Mouse (Mus musculus) fat pad, adult 2 months (tissue): ENCODE results near the gene Trnp1.
"Not testable (repeated sequence)": the region's sequence is repeated elsewhere in the genome, so short reads cannot be mapped to it uniquely, and the experiment has no call there.

Source experiments
- DNase-seq: peaks from one replicate; pipeline ENCODE4 v3.0.0-alpha.2; 2011; ENCODE audit warnings: low read depth, low spot score; ENCODE audit errors: extremely low read depth

Gene Trnp1

GRCm38 (mm10) chr4:133498160-133498724 is at the start of gene Trnp1:
Gene Trnp1 (minus strand): TSS chr4:133498550.
- DNase-seq = no peak

GRCm38 (mm10) chr4:133545272-133546231 is 47.2 kb upstream of the Trnp1 start, which contains the start of gene Nudc:
Gene Nudc (minus strand): TSS chr4:133545996.
- peak; percentile 63 for DNase-seq

GRCm38 (mm10) chr4:133536652-133537051 is 38.3 kb upstream of the Trnp1 start:
- no peak for DNase-seq

GRCm38 (mm10) chr4:133536081-133536480 is 37.7 kb upstream of the Trnp1 start:
- no peak for DNase-seq

- no peak for DNase-seq
These were observed 34.4 kb upstream of the Trnp1 start for GRCm38 (mm10) chr4:133532777-133533176.

- DNase-seq = no peak
These were observed 29.4 kb upstream of the Trnp1 start for GRCm38 (mm10) chr4:133527788-133528187.

GRCm38 (mm10) chr4:133521502-133521901 is 23.2 kb upstream of the Trnp1 start:
- DNase-seq = no peak

GRCm38 (mm10) chr4:133519369-133519665 is 21.0 kb upstream of the Trnp1 start:
- DNase-seq = no peak

- DNase-seq = no peak
These were observed 20.4 kb upstream of the Trnp1 start, which contains the start of gene Kdf1 for GRCm38 (mm10) chr4:133518601-133519368. Gene Kdf1 (plus strand): TSS chr4:133518963.

GRCm38 (mm10) chr4:133512972-133513371 is 14.6 kb upstream of the Trnp1 start:
- DNase-seq = no peak

GRCm38 (mm10) chr4:133512511-133512910 is 14.2 kb upstream of the Trnp1 start:
- not testable (repeated sequence) for DNase-seq

- DNase-seq = no peak
These were observed 12.7 kb upstream of the Trnp1 start for GRCm38 (mm10) chr4:133511050-133511449.

GRCm38 (mm10) chr4:133508990-133509389 is 10.6 kb upstream of the Trnp1 start:
- DNase-seq = no peak

- DNase-seq = no peak
These were observed 8.2 kb upstream of the Trnp1 start for GRCm38 (mm10) chr4:133506573-133506972.

GRCm38 (mm10) chr4:133504755-133505485 is 6.6 kb upstream of the Trnp1 start:
- DNase-seq = no peak

- no peak for DNase-seq
These were observed 6.0 kb upstream of the Trnp1 start for GRCm38 (mm10) chr4:133504300-133504699.

GRCm38 (mm10) chr4:133501514-133501913 is 3.2 kb upstream of the Trnp1 start:
- DNase-seq = no peak

- DNase-seq = no peak
These were observed 740 bp downstream of the Trnp1 start for GRCm38 (mm10) chr4:133497461-133498159.

- DNase-seq = no peak
These were observed 1.5 kb downstream of the Trnp1 start for GRCm38 (mm10) chr4:133496738-133497445.

GRCm38 (mm10) chr4:133495711-133496110 is 2.6 kb downstream of the Trnp1 start:
- DNase-seq = no peak
